Mouse (Mus musculus) heart, postnatal 36 days (tissue): ENCODE results near the gene Fcna. TPM values are rescaled to one million over a fixed set of nuclear protein-coding genes. Genes with fewer than 3 reads are reported as not detected.
A peak's percentile ranks its signal among the peaks of the same experiment; 100 is the strongest.

Source experiments
- DNase-seq, 2 experiments: peaks; one replicate each; pipeline ENCODE4 v3.0.0; 2021 to 2022
- intact Hi-C: fragments of 180-260 bp; cut with DNase I; formaldehyde crosslinking; loops from one replicate; pipeline ENCODE4 v1.15.1; 2025
- total RNA-seq, 2 experiments: library from RNA; stranded (reverse); gene quantifications; 2 replicates each; pipeline ENCODE4 v1.2.3; 2021

Fcna gene
- total RNA-seq, 2 experiments from 2014 or later: 5.2 to 7.5 TPM

DNA sequence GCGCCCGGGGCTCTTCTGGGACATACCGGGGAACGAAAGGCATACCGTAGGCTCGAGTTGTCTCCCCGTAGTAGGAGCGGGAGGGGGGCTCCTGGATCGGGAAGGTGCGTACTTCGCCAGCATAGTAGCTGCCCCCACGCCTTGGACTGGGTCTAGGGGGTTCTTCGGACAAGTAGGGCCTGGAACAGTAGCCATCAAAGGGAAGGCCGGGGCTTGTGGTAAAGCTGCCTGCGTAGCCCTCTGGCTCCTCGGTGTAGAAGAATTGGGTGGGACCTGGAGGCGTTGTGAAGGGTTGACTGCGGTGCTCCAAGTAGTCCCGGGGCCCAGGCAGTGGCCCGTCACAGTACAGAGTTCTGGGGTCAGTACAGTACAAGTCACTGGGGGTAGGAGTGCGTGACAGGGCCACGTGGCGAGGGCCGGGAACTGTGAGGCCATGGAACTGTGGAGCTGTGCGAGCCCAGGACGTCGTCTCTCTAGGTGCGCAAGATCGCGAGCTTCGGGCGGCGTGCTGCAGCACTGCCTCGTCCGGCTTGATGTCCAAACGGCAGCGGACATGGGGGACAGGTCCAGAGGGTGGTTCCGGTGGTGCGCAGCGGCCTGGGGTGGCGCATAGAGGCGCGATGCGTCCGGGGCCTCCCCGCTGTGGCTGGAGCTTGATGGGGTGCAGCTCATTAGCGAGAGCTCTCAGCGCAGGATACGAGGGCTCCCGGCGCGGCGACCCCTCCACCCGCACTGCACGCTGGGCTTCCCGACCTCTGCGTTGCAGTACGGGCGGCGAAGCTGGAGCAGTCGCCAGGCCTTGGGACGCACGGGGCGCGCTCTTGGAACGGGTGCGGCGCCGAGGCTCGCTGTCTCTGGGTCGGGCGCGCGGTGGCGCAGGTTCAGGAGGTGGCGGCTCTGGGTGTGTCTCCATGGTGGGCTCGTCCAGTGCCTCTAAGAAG, 48.8 kb downstream of the Fcna start:
- no peak for DNase-seq
- intact Hi-C loops: no loop called here

GRCm38 (mm10) chr2:25577951-25578795, 49.7 kb downstream of the Fcna start:
- intact Hi-C loops: no loop called here

GRCm38 (mm10) chr2:25576965-25577891, 50.6 kb downstream of the Fcna start:
- DNase-seq: no peak
- intact Hi-C loops: no loop called here

More at GRCm38 (mm10) chr2:25577951-25578795, 49.7 kb downstream of the Fcna start:
- no peak for DNase-seq

- intact Hi-C loops: no loop called here
- DNase-seq: no peak
These were observed 51.6 kb downstream of the Fcna start for GRCm38 (mm10) chr2:25576028-25576850.

DNA sequence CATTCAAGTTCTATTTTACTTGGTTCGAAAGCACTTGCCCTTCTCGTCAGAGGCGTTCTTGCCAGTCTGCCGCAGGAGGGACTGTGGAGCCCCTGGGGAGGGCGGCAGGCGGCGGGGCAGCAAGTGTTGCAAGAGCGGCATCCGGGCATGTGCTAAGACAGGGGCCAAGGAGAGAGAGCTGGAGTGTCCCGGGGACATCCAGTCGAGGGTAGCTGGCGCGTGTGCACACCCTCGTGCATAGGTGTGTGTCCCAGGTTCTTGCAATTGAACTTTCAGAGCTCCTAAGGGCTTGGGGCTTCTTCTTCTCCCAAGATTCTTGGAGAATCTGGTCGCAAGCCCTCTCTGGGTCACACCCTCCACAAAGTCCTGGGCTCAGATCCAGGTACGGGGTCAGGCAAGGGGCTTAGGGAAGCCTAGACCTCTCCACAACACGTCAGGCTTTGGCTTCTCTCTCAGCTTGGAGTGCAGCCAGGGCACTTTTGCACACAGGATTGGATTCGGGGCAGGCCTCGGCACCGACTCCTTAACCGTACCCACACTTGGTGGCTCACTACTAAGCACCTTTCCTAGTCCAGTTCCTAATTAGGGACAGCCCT, 52.3 kb downstream of the Fcna start:
- intact Hi-C loops: no loop called here
- DNase-seq: peak; percentile 46

Other genes starting within 250 kb of the Fcna start
- 10 to 100 TPM; 14.5 to 15.4 TPM for gene Entpd2, start 232.2 kb downstream of the Fcna start, total RNA-seq
- gene Npdc1, start 228.7 kb downstream of the Fcna start, total RNA-seq: 10 to 100 TPM; 27.3 to 27.8 TPM
- gene Fut7, start 204.8 kb downstream of the Fcna start, total RNA-seq: under 1 TPM; 0.27 to 0.36 TPM
- 10 to 100 TPM; 35.5 to 39.9 TPM for gene Abca2, start 199.3 kb downstream of the Fcna start, total RNA-seq
- 1 to 10 TPM; 1.2 to 1.6 TPM for gene Clic3, start 171.2 kb downstream of the Fcna start, total RNA-seq
- gene Paxx, start 166.9 kb downstream of the Fcna start, total RNA-seq: 10 to 100 TPM; 23.0 to 23.4 TPM
- 100 to 1,000 TPM; 189 to 202 TPM for gene Ptgds, start 158.0 kb downstream of the Fcna start, total RNA-seq
- not detected for gene Lcn12, start 134.1 kb downstream of the Fcna start, total RNA-seq
- 10 to 100 TPM; 82.7 to 92.8 TPM for gene Fbxw5, start 127.3 kb downstream of the Fcna start, total RNA-seq
- 1 to 10 TPM; 1.5 to 1.6 TPM for gene C8g, start 126.3 kb downstream of the Fcna start, total RNA-seq
- 10 to 100 TPM; 14.3 to 14.6 TPM for gene Traf2, start 81.1 kb downstream of the Fcna start, total RNA-seq
- gene Edf1, start 70.2 kb downstream of the Fcna start, total RNA-seq: 100 to 1,000 TPM; 215 to 227 TPM
- gene Mamdc4, start 53.2 kb downstream of the Fcna start, total RNA-seq: 1 to 10 TPM in 1 of 2 experiments, under 1 TPM in 1; 0.65 to 2.5 TPM
- 10 to 100 TPM; 64.1 to 67.4 TPM for gene Phpt1, start 52.8 kb downstream of the Fcna start, total RNA-seq
- gene Ajm1, start 46.3 kb downstream of the Fcna start, total RNA-seq: under 1 TPM; 0.08 TPM
- 10 to 100 TPM; 60.9 to 62.5 TPM for gene Rabl6, start 19.5 kb downstream of the Fcna start, total RNA-seq
- gene Ccdc183, start 10.4 kb downstream of the Fcna start, total RNA-seq: not detected
- 10 to 100 TPM; 24.1 to 29.5 TPM for gene Tmem141, start 6.0 kb downstream of the Fcna start, total RNA-seq
- gene Lcn8, start 25.1 kb upstream of the Fcna start, total RNA-seq: under 1 TPM in 1 of 2 experiments, not detected in 1; 0.73 TPM
- gene Lcn5, start 29.9 kb upstream of the Fcna start, total RNA-seq: not detected
- not detected for gene Lcn6, start 48.8 kb upstream of the Fcna start, total RNA-seq
- gene Lcn10, start 54.7 kb upstream of the Fcna start, total RNA-seq: not detected
- not detected for gene Obp2a, start 72.0 kb upstream of the Fcna start, total RNA-seq
- 10 to 100 TPM; 12.2 to 13.4 TPM for gene Bmyc, start 78.7 kb upstream of the Fcna start, total RNA-seq
- not detected for gene Obp2b, start 109.0 kb upstream of the Fcna start, total RNA-seq
- not detected for gene Lcn3, start 137.5 kb upstream of the Fcna start, total RNA-seq
- gene Lcn11, start 149.0 kb upstream of the Fcna start, total RNA-seq: not detected
- gene Gm13539, start 154.2 kb upstream of the Fcna start, total RNA-seq: not detected
- not detected for gene Glt6d1, start 187.8 kb upstream of the Fcna start, total RNA-seq
- not detected for gene Lcn9, start 195.1 kb upstream of the Fcna start, total RNA-seq
- gene Sohlh1, start 219.2 kb upstream of the Fcna start, total RNA-seq: not detected
- under 1 TPM; 0.22 to 0.27 TPM for gene Kcnt1, start 235.7 kb upstream of the Fcna start, total RNA-seq